Mouse (Mus musculus): ENCODE results near the gene Pdcd6ip.
"Not testable (repeated sequence)": the region's sequence is repeated elsewhere in the genome, so short reads cannot be mapped to it uniquely, and the experiment has no call there.

Pdcd6ip gene

DNA sequence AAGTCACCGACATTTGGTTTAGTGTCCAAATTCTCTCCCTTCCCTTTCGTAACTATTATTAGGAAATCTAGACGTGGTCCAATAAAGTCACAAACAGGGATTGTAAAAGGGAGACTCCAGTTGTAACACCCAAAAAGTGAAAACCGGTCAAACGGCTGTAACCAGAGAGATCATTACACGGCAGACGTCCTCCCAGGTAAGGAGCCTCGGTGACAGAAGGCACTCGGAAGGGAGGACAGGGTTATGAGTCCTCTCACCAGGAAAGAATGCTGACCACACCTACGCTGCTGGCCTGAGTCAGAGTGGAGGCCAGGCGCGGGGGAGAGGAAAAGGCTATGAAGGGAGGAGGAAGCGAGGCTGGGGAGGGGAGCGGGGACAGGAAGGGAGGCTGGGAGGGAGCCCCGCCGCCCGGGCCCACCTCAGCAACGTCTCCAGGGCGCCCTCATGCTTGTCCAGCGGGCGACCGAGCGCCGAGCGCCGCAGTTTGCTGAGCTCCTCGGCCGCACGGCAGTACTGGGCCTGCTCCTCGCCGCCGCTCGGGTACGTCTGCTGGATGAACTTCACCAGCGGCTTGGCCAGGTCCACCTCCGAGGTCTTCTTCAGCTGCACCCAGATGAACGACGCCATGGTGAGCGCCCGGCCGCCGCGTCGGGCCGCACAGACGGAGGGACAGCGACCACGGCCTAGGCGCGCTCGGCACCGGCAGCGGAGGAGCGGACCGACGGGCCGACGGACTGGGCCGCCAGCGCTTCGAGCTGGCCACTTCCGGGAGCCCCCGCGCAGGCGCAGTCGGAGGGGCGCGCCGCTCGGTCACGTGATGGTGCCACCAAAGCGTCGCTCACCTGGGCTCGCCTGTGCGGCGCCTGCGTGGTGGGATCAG is at the start of gene Pdcd6ip:
Pdcd6ip (minus strand) TSS at position 779 of the 880 bp plus-strand sequence.
- DNase-seq (ENCODE audit: low spot score in 2 of 2): peak; percentile 90 to 95

- no peak for DNase-seq (ENCODE audit: low spot score in 2 of 2)
Measured at GRCm38 (mm10) chr9:113755888-113756719, 48.0 kb upstream of the Pdcd6ip start.

DNA sequence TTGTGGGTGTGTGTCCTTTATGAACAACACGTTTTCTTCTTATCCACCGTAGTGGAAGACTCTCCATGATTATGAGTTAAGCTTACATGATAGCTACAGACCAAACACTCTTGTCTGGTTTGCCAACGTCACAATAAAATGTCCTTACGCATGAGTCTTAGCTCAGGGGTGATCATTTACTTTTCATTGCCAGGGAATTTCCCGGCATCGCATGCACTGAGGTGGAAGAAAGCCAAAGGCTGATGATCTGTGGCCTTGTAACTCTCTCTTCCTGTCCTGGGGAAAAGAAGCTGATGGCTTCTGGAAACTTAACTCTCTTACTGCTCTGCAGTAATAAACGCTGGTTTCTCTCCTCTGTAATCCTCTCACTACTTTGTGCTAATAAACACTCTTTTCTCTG is 41.3 kb upstream of the Pdcd6ip start:
- DNase-seq (ENCODE audit: low spot score in 2 of 2): no peak

DNA sequence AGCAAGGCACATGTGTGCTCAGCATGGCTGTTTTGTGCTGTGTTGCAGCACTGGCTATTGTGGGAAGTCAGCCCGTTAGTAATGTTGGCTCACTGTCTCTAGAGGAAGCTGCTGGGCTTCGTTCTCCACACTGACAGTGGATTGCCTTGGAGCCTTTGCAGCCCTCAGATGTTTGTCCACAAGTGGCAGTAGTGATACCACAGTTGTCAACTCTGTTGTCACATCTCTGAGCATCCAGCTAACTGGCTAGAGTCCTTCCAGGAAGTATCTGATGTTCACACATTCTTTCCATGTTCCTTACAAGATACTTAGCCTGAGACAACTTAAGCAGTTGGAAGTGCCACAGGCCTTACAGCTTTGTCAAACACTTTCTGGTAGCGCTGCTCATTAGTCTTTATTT is 35.2 kb upstream of the Pdcd6ip start:
- DNase-seq (ENCODE audit: low spot score in 2 of 2): no peak

DNA sequence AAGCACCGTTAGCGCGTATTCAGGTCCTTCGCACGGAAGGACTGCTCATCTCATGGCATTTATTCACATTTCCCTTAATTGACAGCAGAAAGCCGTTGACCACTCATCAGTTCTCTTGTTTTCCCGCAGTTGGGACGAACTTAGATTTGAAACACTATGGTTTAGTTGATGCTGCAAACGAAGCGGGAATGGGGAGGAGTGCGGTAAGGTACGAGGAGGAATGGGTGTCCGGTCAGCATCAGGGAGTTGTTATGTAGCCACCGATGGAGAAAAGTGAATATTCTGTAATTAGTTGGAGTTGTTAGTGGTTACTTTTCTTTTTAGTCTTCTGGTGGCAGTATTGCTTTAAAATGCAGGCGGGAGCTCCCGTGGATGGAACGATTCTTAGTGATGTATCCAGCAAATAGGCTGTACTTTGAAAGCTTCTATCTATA is 34.3 kb upstream of the Pdcd6ip start:
- no peak for DNase-seq (ENCODE audit: low spot score in 2 of 2)

DNA sequence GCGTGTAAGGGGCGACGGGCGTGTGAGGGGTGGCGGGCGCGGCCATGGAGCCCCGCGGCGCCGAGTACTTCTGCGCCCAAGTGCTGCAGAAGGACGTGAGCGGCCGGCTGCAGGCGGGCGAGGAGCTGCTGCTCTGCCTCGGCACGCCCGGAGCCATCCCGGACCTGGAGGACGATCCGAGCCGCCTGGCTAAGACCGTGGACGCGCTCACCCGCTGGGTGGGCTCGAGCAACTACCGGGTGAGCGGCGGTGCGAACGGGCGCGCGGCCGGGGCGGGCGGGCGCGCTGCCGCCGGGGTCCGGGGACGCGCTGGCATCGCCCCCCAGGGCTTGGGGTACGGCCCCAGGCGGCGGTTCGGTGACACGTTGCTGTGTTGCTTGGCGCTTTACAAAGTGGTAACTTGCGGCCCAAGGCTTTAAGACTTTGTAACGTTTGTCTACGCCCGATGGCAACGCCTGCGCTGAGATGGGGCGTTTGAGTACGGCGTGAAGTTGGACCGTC is 33.6 kb upstream of the Pdcd6ip start:
- DNase-seq (ENCODE audit: low spot score in 2 of 2): peak; percentile 29 to 54

- peak; percentile 37 to 66 for DNase-seq (ENCODE audit: low spot score in 2 of 2)
Measured at GRCm38 (mm10) chr9:113741108-113741636, 33.1 kb upstream of the Pdcd6ip start, which contains the start of gene Clasp2. Gene Clasp2 (plus strand): TSS chr9:113741473.

GRCm38 (mm10) chr9:113738941-113739340 is 30.9 kb upstream of the Pdcd6ip start:
- DNase-seq (ENCODE audit: low spot score in 2 of 2): no peak

- no peak for DNase-seq (ENCODE audit: low spot score in 2 of 2)
Measured at GRCm38 (mm10) chr9:113738021-113738420, 30.0 kb upstream of the Pdcd6ip start.

DNA sequence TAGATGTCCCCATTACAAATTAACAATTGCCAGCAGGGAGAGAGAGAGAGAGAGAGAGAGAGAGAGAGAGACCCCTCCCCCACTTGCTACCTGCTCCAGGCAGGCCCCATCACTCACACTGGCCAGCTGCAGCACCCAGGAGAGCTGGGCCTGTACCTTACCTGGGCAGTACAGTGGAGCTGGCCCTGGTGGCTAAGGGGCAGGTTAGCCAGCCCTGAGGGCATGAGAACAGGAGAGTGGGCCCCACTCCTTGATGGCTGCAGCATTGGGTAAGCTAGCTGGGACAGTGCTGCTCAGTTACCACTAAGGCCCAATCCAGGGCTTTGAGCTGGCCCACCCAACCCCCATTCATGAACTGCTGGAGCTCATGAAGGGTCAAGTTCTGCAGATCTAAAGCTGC is 27.9 kb upstream of the Pdcd6ip start:
- no peak for DNase-seq (ENCODE audit: low spot score in 2 of 2)

- DNase-seq (ENCODE audit: low spot score in 2 of 2): no peak
Measured at GRCm38 (mm10) chr9:113731540-113731939, 23.5 kb upstream of the Pdcd6ip start.

- no peak for DNase-seq (ENCODE audit: low spot score in 2 of 2)
Measured at GRCm38 (mm10) chr9:113726991-113727680, 19.1 kb upstream of the Pdcd6ip start.

GRCm38 (mm10) chr9:113726131-113726530 is 18.1 kb upstream of the Pdcd6ip start:
- no peak for DNase-seq (ENCODE audit: low spot score in 2 of 2)

DNA sequence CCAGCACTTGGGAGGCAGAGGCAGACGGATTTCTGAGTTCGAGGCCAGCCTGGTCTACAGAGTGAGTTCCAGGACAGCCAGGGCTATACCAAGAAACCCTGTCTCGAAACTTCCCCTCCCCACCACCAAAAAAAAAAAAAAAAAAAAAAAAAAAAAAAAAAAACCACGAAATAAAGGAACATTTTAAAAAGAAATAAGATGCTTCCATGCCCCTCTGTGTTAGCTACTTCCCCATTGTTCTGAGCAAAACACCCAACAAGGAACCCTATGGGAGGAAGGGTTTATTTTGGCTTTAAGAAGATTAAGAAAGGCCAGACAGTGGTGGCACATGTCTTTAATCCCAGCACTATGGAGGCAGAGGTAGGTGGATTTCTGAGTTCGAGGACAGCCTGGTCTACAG is 17.6 kb upstream of the Pdcd6ip start:
- not testable (repeated sequence) for DNase-seq (ENCODE audit: low spot score in 2 of 2)

DNA sequence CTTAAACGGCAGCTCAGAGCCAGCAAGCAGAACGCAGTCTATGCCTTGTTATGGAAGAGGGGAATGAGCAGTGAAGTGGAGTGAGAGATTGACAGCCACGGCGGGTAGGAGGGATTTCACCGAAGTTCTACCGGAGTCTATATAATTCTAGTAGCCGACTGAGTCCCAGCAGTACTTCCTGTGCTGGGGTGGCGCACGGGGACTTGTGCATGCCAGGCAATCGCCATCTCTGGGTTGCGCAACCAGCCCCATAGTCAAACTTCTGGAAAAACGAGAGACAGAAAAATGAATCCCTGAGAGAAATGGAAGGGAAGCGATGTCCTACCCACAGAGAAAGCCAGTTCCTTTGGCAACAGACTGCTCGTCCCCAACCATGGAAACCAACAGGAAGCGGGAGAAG is 16.6 kb upstream of the Pdcd6ip start:
- no peak for DNase-seq (ENCODE audit: low spot score in 2 of 2)

DNA sequence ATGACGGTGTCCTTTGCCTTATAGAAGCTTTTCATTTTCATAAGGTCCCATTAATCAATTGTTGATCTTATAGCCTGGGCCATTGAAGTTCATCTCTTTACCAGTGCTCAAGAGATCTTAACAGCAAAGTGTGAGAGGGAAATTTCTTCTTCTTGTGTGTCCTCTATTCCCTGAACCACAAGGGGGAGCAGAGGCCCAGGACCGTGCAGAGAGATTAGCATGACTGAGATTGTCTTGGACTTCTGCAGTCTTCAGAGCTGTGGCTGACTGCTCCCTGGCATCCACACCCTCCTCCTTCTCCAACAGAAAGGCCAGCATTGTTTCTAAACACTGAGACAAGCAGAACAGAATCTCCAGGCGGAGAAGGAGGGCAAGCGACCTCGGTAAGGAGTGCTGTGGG is 11.0 kb upstream of the Pdcd6ip start:
- peak in 1 of 2 experiments; percentile 21 for DNase-seq (ENCODE audit: low spot score in 2 of 2)

DNA sequence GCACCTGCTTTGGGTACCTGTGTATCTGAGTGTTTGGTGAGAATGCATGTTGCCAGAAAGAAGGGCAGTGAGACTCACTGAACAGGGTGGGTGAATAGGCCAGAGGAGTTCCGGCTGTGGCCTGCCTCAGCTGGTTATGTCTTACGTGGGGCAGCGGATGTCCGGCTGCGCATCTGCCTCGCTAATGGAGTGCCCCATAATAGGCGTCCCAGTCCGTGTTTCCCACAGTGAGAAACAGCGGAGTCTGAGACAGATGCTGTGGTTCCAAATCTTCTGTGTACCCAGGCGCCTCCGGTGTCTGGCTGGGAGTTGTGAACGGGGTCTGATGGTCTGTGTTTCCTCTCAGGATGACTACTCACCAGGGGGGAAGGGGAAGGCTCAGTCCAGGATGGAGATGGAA is 2.8 kb upstream of the Pdcd6ip start:
- DNase-seq (ENCODE audit: low spot score in 2 of 2): no peak

DNA sequence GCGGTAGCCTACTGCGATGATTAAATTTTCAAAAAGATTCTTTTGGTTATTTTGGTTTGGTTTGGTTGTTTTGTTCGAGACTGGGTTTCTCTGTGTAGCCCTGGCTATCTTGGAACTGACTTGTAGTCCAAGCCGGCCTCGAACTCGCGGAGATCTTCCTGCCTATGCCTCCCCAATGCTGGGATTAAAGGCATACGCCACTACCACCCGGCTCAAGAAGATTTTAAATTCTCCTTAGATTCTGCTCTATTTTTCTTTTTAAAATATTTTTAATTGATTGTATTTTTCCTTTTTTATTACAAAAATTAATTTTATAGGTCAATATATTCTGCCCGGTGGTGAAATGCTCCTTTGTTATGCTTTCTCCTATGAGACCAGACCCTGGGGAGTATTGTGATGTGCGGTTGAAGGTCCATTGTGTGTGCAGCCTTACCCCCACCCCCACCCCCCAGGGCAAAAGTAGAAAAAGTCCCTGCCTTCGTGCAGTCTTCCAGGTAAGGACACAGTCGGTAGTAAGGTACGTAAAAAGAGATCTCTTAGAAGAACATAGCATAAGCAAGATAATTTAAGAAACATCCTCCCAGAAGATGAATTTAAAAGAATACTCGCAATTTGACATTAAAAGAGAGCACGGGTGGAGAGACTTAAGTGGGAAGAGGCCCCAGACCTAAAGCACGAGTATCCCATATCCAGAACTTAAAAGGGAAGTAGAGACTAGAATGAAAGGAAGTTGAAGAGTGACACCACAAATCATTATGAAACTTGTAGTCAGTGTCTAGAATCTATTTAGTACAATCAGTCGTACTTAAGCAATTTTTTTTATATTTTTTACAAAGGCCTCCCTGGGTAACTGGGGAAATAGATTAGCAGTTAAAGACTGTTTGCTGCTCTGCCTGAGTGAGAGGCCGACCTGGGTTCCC is 562 bp upstream of the Pdcd6ip start:
- DNase-seq (ENCODE audit: low spot score in 2 of 2): no peak

- DNase-seq (ENCODE audit: low spot score in 2 of 2): no peak
Measured at GRCm38 (mm10) chr9:113706841-113707240, 1.2 kb downstream of the Pdcd6ip start.

DNA sequence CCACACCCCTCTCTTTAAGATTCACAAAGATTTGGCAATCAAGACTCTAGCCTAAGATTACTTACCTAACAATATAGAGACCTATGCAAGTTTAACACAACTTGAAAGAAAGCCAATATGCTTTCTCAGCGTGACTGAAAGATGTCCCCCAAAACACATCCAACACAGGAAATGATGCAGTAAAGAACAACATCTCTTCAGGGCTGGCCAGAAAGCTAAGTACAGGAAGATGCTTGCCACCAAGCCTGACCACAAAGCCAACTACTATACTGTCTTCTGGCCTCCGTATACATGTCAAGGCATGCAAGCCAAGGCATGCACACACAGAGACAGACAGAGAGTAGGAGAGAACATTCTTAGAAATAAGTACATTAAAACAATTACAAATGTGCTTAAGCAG is 2.0 kb downstream of the Pdcd6ip start:
- DNase-seq (ENCODE audit: low spot score in 2 of 2): no peak

Measured in cerebellum, postnatal 4 days (tissue).